In genomic region chr19:43905136-43905535, GRCm38 (mm10) we compare ENCODE assay signal across 26 mouse cellular contexts. TPM values are rescaled to one million over a fixed set of nuclear protein-coding genes. Genes with fewer than 3 reads are reported as not detected.
DNase-seq lines count a peak whose midpoint lies in the region; ATAC-seq lines count a peak whose summit lies in the region.
"Had no signal": no experiment of that assay in that cellular context is flagged by ENCODE, and none has a peak within 500 bp of the region (broad histone marks: within the 10 kb centered on the region; RNA-seq: fewer than 3 reads in every experiment).

No protein-coding gene starts in this region.

- H3K36me3 ChIP-seq in forebrain, embryonic 14.5 days (ENCODE audit: control insufficient read depth, insufficient read depth, low read length), result 0 out of 2 replicates have a peak, but pooled peaks cover 3% of the 10 kb centered on the region
- no peaks in the 10 kb centered on the region for H3K36me3 ChIP-seq in forebrain, embryonic 16.5 days (ENCODE audit: control insufficient read depth, insufficient read depth)
- H3K36me3 ChIP-seq in midbrain, embryonic 10.5 days, result peaks cover 15% of the 10 kb centered on the region
- no peaks in the 10 kb centered on the region for H3K36me3 ChIP-seq in midbrain, embryonic 15.5 days (replicated peaks)
- H3K36me3 ChIP-seq in embryonic facial prominence, embryonic 10.5 days (replicated peaks), result peaks cover 32% of the 10 kb centered on the region

- ATAC-seq in forebrain, embryonic 14.5 days, result no peak
- ATAC-seq in forebrain, embryonic 16.5 days, result no peak
- no peak for ATAC-seq in midbrain, embryonic 15.5 days (replicated peaks)
- ATAC-seq: CD4-positive, CD25-positive, alpha-beta regulatory T cell, adult 4 months; forebrain, postnatal 0 days had no signal

- no peak overlapping the region for H3K4me3 ChIP-seq in forebrain, embryonic 14.5 days (ENCODE audit: low read depth, low read length)
- H3K4me3 ChIP-seq in forebrain, embryonic 16.5 days (replicated peaks; ENCODE audit: low read length), result no peak overlapping the region
- no peak overlapping the region for H3K4me3 ChIP-seq in midbrain, embryonic 10.5 days
- no peak overlapping the region for H3K4me3 ChIP-seq in midbrain, embryonic 15.5 days
- no peak overlapping the region for H3K4me3 ChIP-seq in embryonic facial prominence, embryonic 10.5 days
- H3K4me3 ChIP-seq: hindbrain, embryonic 12.5 days; kidney, embryonic 15.5 days; limb, embryonic 13.5 days; lung, embryonic 15.5 days had no signal

- no peak overlapping the region for H3K27ac ChIP-seq in forebrain, embryonic 14.5 days (ENCODE audit: low read depth, low read length)
- no peak overlapping the region for H3K27ac ChIP-seq in forebrain, embryonic 16.5 days (ENCODE audit: low read length)
- peak overlapping the region; percentile 58 for H3K27ac ChIP-seq in midbrain, embryonic 10.5 days (replicated peaks)
- no peak overlapping the region for H3K27ac ChIP-seq in midbrain, embryonic 15.5 days
- H3K27ac ChIP-seq in embryonic facial prominence, embryonic 10.5 days (replicated peaks), result 0 out of 2 replicates have a peak overlapping the region, but pooled peaks have one; percentile 2
- H3K27ac ChIP-seq: hindbrain, embryonic 12.5 days; kidney, embryonic 15.5 days; limb, embryonic 13.5 days; lung, embryonic 15.5 days had no signal

- peak; percentile 19 for DNase-seq in forebrain, embryonic 14.5 days (ENCODE audit: low spot score)
- DNase-seq in midbrain, embryonic 10.5 days (ENCODE audit: low spot score), result no peak
- no peak for DNase-seq in embryonic facial prominence, embryonic 10.5 days (ENCODE audit: low spot score)
- no peak for DNase-seq in gastrocnemius, postnatal 4 days (ENCODE audit: low spot score in 2 of 2)
- no peak for DNase-seq in right cerebral cortex, postnatal 4 days
- DNase-seq: adrenal gland, adult 2 months; adrenal gland, postnatal 36 days; cerebellum, adult 8-10 months; cerebellum, postnatal 36 days; forebrain, postnatal 0 days; gastrocnemius, postnatal 10 days; heart, postnatal 14 days; kidney, adult 18-20 months; kidney, postnatal 25 days; right cerebral cortex, adult 18-20 months; thymus, adult 2 months; thymus, postnatal 4 days had no signal

- no peaks in the 10 kb centered on the region for H3K9me3 ChIP-seq in forebrain, embryonic 14.5 days (replicated peaks; ENCODE audit: control insufficient read depth, low read length)
- no peaks in the 10 kb centered on the region for H3K9me3 ChIP-seq in forebrain, embryonic 16.5 days (ENCODE audit: control insufficient read depth, low read length)
- H3K9me3 ChIP-seq in midbrain, embryonic 10.5 days (replicated peaks), result no peaks in the 10 kb centered on the region
- no peaks in the 10 kb centered on the region for H3K9me3 ChIP-seq in midbrain, embryonic 15.5 days
- no peaks in the 10 kb centered on the region for H3K9me3 ChIP-seq in embryonic facial prominence, embryonic 10.5 days
- H3K9me3 ChIP-seq: hindbrain, embryonic 12.5 days; kidney, embryonic 15.5 days; limb, embryonic 13.5 days; lung, embryonic 15.5 days had no signal

- no peak overlapping the region for H3K4me2 ChIP-seq in forebrain, embryonic 14.5 days (ENCODE audit: low read length)
- H3K4me2 ChIP-seq in forebrain, embryonic 16.5 days (ENCODE audit: low read length), result no peak overlapping the region
- H3K4me2 ChIP-seq in midbrain, embryonic 15.5 days, result no peak overlapping the region
- H3K4me2 ChIP-seq: hindbrain, embryonic 12.5 days; kidney, embryonic 15.5 days; limb, embryonic 13.5 days; liver, embryonic 11.5 days; lung, embryonic 15.5 days; midbrain, embryonic 11.5 days had no signal

- H3K9ac ChIP-seq in forebrain, embryonic 14.5 days (ENCODE audit: low read length), result no peak overlapping the region
- no peak overlapping the region for H3K9ac ChIP-seq in forebrain, embryonic 16.5 days (replicated peaks; ENCODE audit: low read depth, low read length)
- H3K9ac ChIP-seq in midbrain, embryonic 15.5 days, result no peak overlapping the region
- H3K9ac ChIP-seq: forebrain, postnatal 0 days; hindbrain, embryonic 12.5 days; kidney, embryonic 15.5 days; limb, embryonic 13.5 days; lung, embryonic 15.5 days had no signal

- 42% methylated on average over 8 of the region's 8 CpGs for WGBS in forebrain, embryonic 14.5 days
- WGBS in forebrain, embryonic 16.5 days, result 30% methylated on average over 8 of the region's 8 CpGs
- WGBS in midbrain, embryonic 10.5 days, result 43% methylated on average over 8 of the region's 8 CpGs
- 18% methylated on average over 8 of the region's 8 CpGs for WGBS in midbrain, embryonic 15.5 days
- 49% methylated on average over 8 of the region's 8 CpGs for WGBS in embryonic facial prominence, embryonic 10.5 days

- no peaks in the 10 kb centered on the region for H3K27me3 ChIP-seq in forebrain, embryonic 14.5 days (replicated peaks; ENCODE audit: control insufficient read depth, insufficient read depth, low read length)
- H3K27me3 ChIP-seq in forebrain, embryonic 16.5 days (replicated peaks; ENCODE audit: control insufficient read depth, insufficient read depth, low read length), result no peaks in the 10 kb centered on the region
- H3K27me3 ChIP-seq in midbrain, embryonic 10.5 days (ENCODE audit: low read depth, poor library complexity, severe bottlenecking), result no peaks in the 10 kb centered on the region
- H3K27me3 ChIP-seq in midbrain, embryonic 15.5 days (replicated peaks), result no peaks in the 10 kb centered on the region
- no peaks in the 10 kb centered on the region for H3K27me3 ChIP-seq in embryonic facial prominence, embryonic 10.5 days (replicated peaks; ENCODE audit: low read depth, poor library complexity, severe bottlenecking)
- H3K27me3 ChIP-seq: hindbrain, embryonic 12.5 days; kidney, embryonic 15.5 days; limb, embryonic 13.5 days; lung, embryonic 15.5 days had no signal

- H3K4me1 ChIP-seq in forebrain, embryonic 14.5 days (ENCODE audit: control insufficient read depth, insufficient read depth, low read length), result no peaks in the 10 kb centered on the region
- no peaks in the 10 kb centered on the region for H3K4me1 ChIP-seq in forebrain, embryonic 16.5 days (replicated peaks; ENCODE audit: control insufficient read depth, insufficient read depth, low read length)
- peaks cover 10% of the 10 kb centered on the region for H3K4me1 ChIP-seq in midbrain, embryonic 10.5 days
- H3K4me1 ChIP-seq in midbrain, embryonic 15.5 days, result no peaks in the 10 kb centered on the region
- H3K4me1 ChIP-seq in embryonic facial prominence, embryonic 10.5 days, result peaks cover 10% of the 10 kb centered on the region
- H3K4me1 ChIP-seq: hindbrain, embryonic 12.5 days; kidney, embryonic 15.5 days; limb, embryonic 13.5 days had no signal

RNA-seq across cellular contexts. Expression of gene Dnmbp, which starts 34.9 kb away (rescaled TPM):
- 7.2 and 7.6 TPM in 2 replicates for polyA plus RNA-seq in forebrain, embryonic 14.5 days (2014; fragmentation: Nextera tagmentation; extraction: Ambion mirVana)
- 7.3 and 8.3 TPM in 2 replicates for polyA plus RNA-seq in forebrain, embryonic 16.5 days (2015; fragmentation: Nextera tagmentation; extraction: Ambion mirVana)
- polyA plus RNA-seq in midbrain, embryonic 10.5 days (2016; fragmentation: Nextera tagmentation; extraction: Ambion mirVana), result 16.5 and 17.0 TPM in 2 replicates
- polyA plus RNA-seq in midbrain, embryonic 15.5 days (2015; fragmentation: Nextera tagmentation; extraction: Ambion mirVana), result 8.1 and 8.8 TPM in 2 replicates
- 20.4 and 20.8 TPM in 2 replicates for polyA plus RNA-seq in embryonic facial prominence, embryonic 10.5 days (2016; fragmentation: Nextera tagmentation; extraction: Ambion mirVana)
- total RNA-seq in gastrocnemius, postnatal 4 days (2021), result 10 to 100 TPM; 18.8 to 20.4 TPM

Comparison
In these comparisons a context has a peak if more than half of its experiments do, and no peak if none do; other contexts are left out.
1. H3K27ac ChIP-seq: peak in midbrain, embryonic 10.5 days (single experiment) and embryonic facial prominence, embryonic 10.5 days (single experiment); none in forebrain, embryonic 14.5 days (single experiment), forebrain, embryonic 16.5 days (single experiment) and midbrain, embryonic 15.5 days (single experiment).